Mouse (Mus musculus) kidney, postnatal 0 days (tissue): Measurements from ENCODE around the gene Ighmbp2. TPM values are rescaled to one million over a fixed set of nuclear protein-coding genes. Genes with fewer than 3 reads are reported as not detected.
A peak's percentile ranks its signal among the peaks of the same experiment; 100 is the strongest.

Experiments
- ATAC-seq: fragments of 200-750 bp; cut with Nextera tagmentation; replicated peaks from 2 replicates; pipeline ENCODE4 v1.8.0; 2017; ENCODE audit warnings: low read depth, moderate number of reproducible peaks, moderate TSS enrichment, moderate library complexity; ENCODE audit not compliant: low FRiP score
- DNase-seq: peaks from one replicate; pipeline ENCODE4 v3.0.0-alpha.2; 2016; ENCODE audit warnings: low spot score
- H3K27ac ChIP-seq: fragments of 300-500 bp; sonication (generic); 2 replicates; pipeline ENCODE4 v1.5.1; 2014; ENCODE audit warnings: mild to moderate bottlenecking
- H3K27me3 ChIP-seq: fragments of 300-500 bp; sonication (generic); 2 replicates; pipeline ENCODE4 v1.6.1; 2014; ENCODE audit warnings: low read length, mixed read lengths; ENCODE audit not compliant: insufficient read depth
- H3K36me3 ChIP-seq: fragments of 300-500 bp; sonication (generic); 2 replicates; pipeline ENCODE4 v1.6.1; 2014; ENCODE audit warnings: low read length, mixed read lengths; ENCODE audit not compliant: insufficient read depth
- H3K4me1 ChIP-seq: fragments of 300-500 bp; sonication (generic); replicated peaks from 2 replicates; pipeline ENCODE4 v1.6.1; 2014; ENCODE audit warnings: antibody characterized with exemption, low read length, mixed read lengths; ENCODE audit not compliant: insufficient read depth
- H3K4me2 ChIP-seq: fragments of 300-500 bp; sonication (generic); 2 replicates; pipeline ENCODE4 v1.6.1; 2014; ENCODE audit warnings: mild to moderate bottlenecking, low read length, moderate library complexity, mixed read lengths
- H3K4me3 ChIP-seq: fragments of 300-500 bp; sonication (generic); replicated peaks from 2 replicates; pipeline ENCODE4 v1.5.1; 2014; ENCODE audit warnings: low read depth, low read length
- H3K9ac ChIP-seq: fragments of 300-500 bp; sonication (generic); 2 replicates; pipeline ENCODE4 v1.6.1; 2014; ENCODE audit warnings: low read depth, low read length
- H3K9me3 ChIP-seq: fragments of 300-500 bp; sonication (generic); replicated peaks from 2 replicates; pipeline ENCODE4 v1.6.1; 2016; ENCODE audit warnings: low read length, inconsistent platforms, mixed read lengths
- CTCF ChIP-seq: IDR thresholded peaks from 2 replicates; pipeline ENCODE4 v1.5.1; 2016; ENCODE audit warnings: antibody characterized with exemption, low read depth, mild to moderate bottlenecking, moderate library complexity
- WGBS: fragments of 180-500 bp; shearing (Covaris S2); extraction: QIAGEN DNeasy Blood & Tissue Kit; methylation state at CpG from one replicate; pipeline ENCODE4 v1.1.7; 2014; 5-methylcytosine and 5-hydroxymethylcytosine counted together
- polyA plus RNA-seq: library from polyadenylated mRNA; unstranded; fragments of >200 nt; fragmentation: Nextera tagmentation; extraction: Ambion mirVana; gene quantifications from 2 replicates; pipeline ENCODE4 v1.2.1, GENCODE M21; 2015

Gene Ighmbp2
- polyA plus RNA-seq, 1 experiment from 2014 or later: 6.3 TPM

- ATAC-seq (peak; percentile 43; the same call in 1 of the 2 replicates), DNase-seq (peak; percentile 63)
- H3K4me3 ChIP-seq: no peak overlapping the region
- no peaks in the 10 kb centered on the region for H3K4me1 ChIP-seq
- no peaks in the 10 kb centered on the region for H3K27me3 ChIP-seq
- H3K9ac ChIP-seq: no peak overlapping the region
- H3K27ac ChIP-seq: no peak overlapping the region
- WGBS: 78% methylated on average over 2 of the region's 2 CpGs
- H3K36me3 ChIP-seq: peaks cover 21% of the 10 kb centered on the region; the same call in 1 of the 2 replicates
- no peak overlapping the region for H3K4me2 ChIP-seq
- TF ChIP-seq CTCF: peak; percentile 84
- H3K9me3 ChIP-seq: no peaks in the 10 kb centered on the region
Observed at GRCm38 (mm10) chr19:3292028-3292427, 9.2 kb upstream of the Ighmbp2 start.

DNA sequence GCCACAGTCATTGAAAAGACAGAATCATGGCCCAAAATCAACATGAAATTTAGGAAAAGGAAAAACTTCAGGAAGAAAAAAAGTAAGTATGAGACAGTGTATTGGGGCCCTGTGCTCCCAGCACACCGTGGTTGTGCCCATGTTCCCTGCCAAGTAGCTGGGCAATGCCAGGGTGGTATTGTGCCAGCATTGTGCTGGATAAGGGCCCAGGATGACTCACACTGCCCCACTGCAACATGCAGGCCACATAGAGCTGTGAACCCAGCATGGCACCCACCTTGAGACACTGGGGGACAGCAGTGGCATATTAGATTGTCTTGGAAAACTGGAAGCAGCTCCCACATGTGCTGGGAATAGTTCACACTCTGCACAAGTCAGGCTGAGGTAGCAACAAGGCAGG is 6.2 kb upstream of the Ighmbp2 start:
- peaks cover 24% of the 10 kb centered on the region; the same call in 1 of the 2 replicates for H3K36me3 ChIP-seq

GRCm38 (mm10) chr19:3281886-3282285 is 931 bp downstream of the Ighmbp2 start:
- WGBS: 58% methylated on average over 4 of the region's 4 CpGs
- no peaks in the 10 kb centered on the region for H3K9me3 ChIP-seq
- H3K4me1 ChIP-seq: peaks cover 14% of the 10 kb centered on the region
- DNase-seq (no peak), ATAC-seq (no peak)
- H3K4me3 ChIP-seq: peak overlapping the region; percentile 82
- peak overlapping the region; percentile 87; the same call in 1 of the 2 replicates for H3K9ac ChIP-seq
- H3K27me3 ChIP-seq: no peaks in the 10 kb centered on the region
- no peak overlapping the region for H3K27ac ChIP-seq
- TF ChIP-seq CTCF: no peak
- peak overlapping the region; percentile 71 for H3K4me2 ChIP-seq
- H3K36me3 ChIP-seq: peaks cover 18% of the 10 kb centered on the region; the same call in 1 of the 2 replicates

More for the DNA sequence above, 6.2 kb upstream of the Ighmbp2 start:
- Histone ChIP-seq H3K4me1 (no peaks in the 10 kb centered on the region), H3K9me3 (no peaks in the 10 kb centered on the region), H3K9ac (no peak overlapping the region), H3K4me3 (no peak overlapping the region), H3K27ac (no peak overlapping the region), H3K27me3 (no peaks in the 10 kb centered on the region), H3K4me2 (no peak overlapping the region)
- ATAC-seq (no peak), DNase-seq (no peak)
- WGBS: 95% methylated on average over 1 of the region's 1 CpGs
- no peak for TF ChIP-seq CTCF

- Histone ChIP-seq H3K4me1 (no peaks in the 10 kb centered on the region), H3K36me3 (peaks cover 59% of the 10 kb centered on the region), H3K4me3 (no peak overlapping the region), H3K4me2 (no peak overlapping the region), H3K27me3 (no peaks in the 10 kb centered on the region), H3K9me3 (no peaks in the 10 kb centered on the region), H3K27ac (no peak overlapping the region), H3K9ac (no peak overlapping the region)
- 90% methylated on average over 3 of the region's 3 CpGs for WGBS
- no peak for DNase-seq
- ATAC-seq: no peak
- TF ChIP-seq CTCF: no peak
Observed at GRCm38 (mm10) chr19:3275744-3276365, 7.0 kb downstream of the Ighmbp2 start.

- no peak for TF ChIP-seq CTCF
- H3K9me3 ChIP-seq: no peaks in the 10 kb centered on the region
- H3K4me1 ChIP-seq: no peaks in the 10 kb centered on the region
- 91% methylated on average over 9 of the region's 9 CpGs for WGBS
- H3K27me3 ChIP-seq: no peaks in the 10 kb centered on the region
- H3K27ac ChIP-seq: no peak overlapping the region
- H3K9ac ChIP-seq: no peak overlapping the region
- H3K4me3 ChIP-seq: no peak overlapping the region
- no peak for ATAC-seq
- peaks cover 72% of the 10 kb centered on the region for H3K36me3 ChIP-seq
- H3K4me2 ChIP-seq: no peak overlapping the region
- no peak for DNase-seq
Observed at GRCm38 (mm10) chr19:3273331-3273730, 9.5 kb downstream of the Ighmbp2 start.

DNA sequence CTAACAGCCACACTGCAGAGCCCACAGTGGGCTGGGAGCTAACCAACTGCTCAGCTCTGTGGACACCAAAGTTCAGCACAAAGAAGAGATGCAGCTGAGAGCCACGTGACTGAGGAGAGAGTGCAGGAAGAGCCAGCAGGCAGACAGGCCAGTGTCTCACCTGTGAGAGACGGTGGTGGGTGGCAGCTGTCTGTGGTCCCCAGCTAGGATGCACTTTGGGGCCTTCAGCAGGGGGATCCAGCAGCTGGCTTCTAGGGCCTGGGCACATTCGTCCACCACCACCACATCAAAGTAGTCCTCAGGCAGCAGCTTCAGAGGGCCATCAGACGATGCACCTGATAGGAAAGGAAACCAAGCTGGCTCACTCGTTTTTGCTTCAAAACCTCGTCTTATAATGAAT is 11.5 kb downstream of the Ighmbp2 start:
- WGBS: 87% methylated on average over 6 of the region's 6 CpGs
- no peak for TF ChIP-seq CTCF
- ATAC-seq (no peak), DNase-seq (no peak)
- Histone ChIP-seq H3K4me3 (no peak overlapping the region), H3K36me3 (peaks cover 76% of the 10 kb centered on the region), H3K9ac (no peak overlapping the region), H3K4me2 (no peak overlapping the region), H3K27me3 (no peaks in the 10 kb centered on the region), H3K9me3 (no peaks in the 10 kb centered on the region), H3K27ac (no peak overlapping the region), H3K4me1 (no peaks in the 10 kb centered on the region)
